Mouse (Mus musculus): ENCODE results near the gene Slc45a1. TPM values are rescaled to one million over a fixed set of nuclear protein-coding genes. Genes with fewer than 3 reads are reported as not detected.

Gene Slc45a1
- total and polyA plus RNA-seq, 2 experiments from 2014 or later, result not detected

GRCm38 (mm10) chr4:150622641-150623040 is 29.3 kb downstream of the Slc45a1 start:
- 92% methylated on average over 13 of the region's 13 CpGs for WGBS
- Histone ChIP-seq H3K27me3 (ENCODE audit: control insufficient read depth, insufficient read depth, low read length) (no peaks in the 10 kb centered on the region), H3K4me1 (ENCODE audit: control insufficient read depth, insufficient read depth) (no peaks in the 10 kb centered on the region), H3K36me3 (replicated peaks; ENCODE audit: control insufficient read depth, insufficient read depth, low read length) (peaks cover 41% of the 10 kb centered on the region), H3K9me3 (replicated peaks; ENCODE audit: control insufficient read depth, low read length) (no peaks in the 10 kb centered on the region), H3K27ac (ENCODE audit: low read depth) (no peak overlapping the region), H3K4me3 (ENCODE audit: low read depth, low read length) (no peak overlapping the region), H3K4me2 (ENCODE audit: low read depth, low read length) (no peak overlapping the region), H3K9ac (replicated peaks; ENCODE audit: low read depth, low read length) (no peak overlapping the region)
- no peak for DNase-seq (ENCODE audit: low spot score)
- ATAC-seq (ENCODE audit: insufficient read depth, low read depth), result no peak
- TF ChIP-seq CTCF (IDR thresholded peaks at IDR 0.05; ENCODE audit: low read depth), result no peak
- TF ChIP-seq EP300 (IDR thresholded peaks at IDR 0.05; ENCODE audit: low read depth), result no peak

GRCm38 (mm10) chr4:150619011-150619410 is 33.0 kb downstream of the Slc45a1 start:
- DNase-seq (ENCODE audit: low spot score), result no peak
- peaks cover 77% of the 10 kb centered on the region for H3K36me3 ChIP-seq (replicated peaks; ENCODE audit: control insufficient read depth, insufficient read depth, low read length)
- H3K4me2 ChIP-seq (ENCODE audit: low read depth, low read length), result no peak overlapping the region
- H3K27ac ChIP-seq (ENCODE audit: low read depth), result no peak overlapping the region
- H3K27me3 ChIP-seq (ENCODE audit: control insufficient read depth, insufficient read depth, low read length), result no peaks in the 10 kb centered on the region
- no peak for TF ChIP-seq EP300 (IDR thresholded peaks at IDR 0.05; ENCODE audit: low read depth)
- no peak for TF ChIP-seq CTCF (IDR thresholded peaks at IDR 0.05; ENCODE audit: low read depth)
- 88% methylated on average over 7 of the region's 7 CpGs for WGBS
- no peak overlapping the region for H3K4me3 ChIP-seq (ENCODE audit: low read depth, low read length)
- no peaks in the 10 kb centered on the region for H3K9me3 ChIP-seq (replicated peaks; ENCODE audit: control insufficient read depth, low read length)
- H3K9ac ChIP-seq (replicated peaks; ENCODE audit: low read depth, low read length), result no peak overlapping the region
- no peaks in the 10 kb centered on the region for H3K4me1 ChIP-seq (ENCODE audit: control insufficient read depth, insufficient read depth)
- no peak for ATAC-seq (ENCODE audit: insufficient read depth, low read depth)

- Histone ChIP-seq H3K4me2 (ENCODE audit: low read depth, low read length) (no peak overlapping the region), H3K9me3 (replicated peaks; ENCODE audit: control insufficient read depth, low read length) (no peaks in the 10 kb centered on the region), H3K36me3 (replicated peaks; ENCODE audit: control insufficient read depth, insufficient read depth, low read length) (peaks cover 89% of the 10 kb centered on the region), H3K27me3 (ENCODE audit: control insufficient read depth, insufficient read depth, low read length) (no peaks in the 10 kb centered on the region), H3K4me3 (ENCODE audit: low read depth, low read length) (no peak overlapping the region), H3K4me1 (ENCODE audit: control insufficient read depth, insufficient read depth) (no peaks in the 10 kb centered on the region), H3K9ac (replicated peaks; ENCODE audit: low read depth, low read length) (no peak overlapping the region), H3K27ac (ENCODE audit: low read depth) (no peak overlapping the region)
- no peak for TF ChIP-seq EP300 (IDR thresholded peaks at IDR 0.05; ENCODE audit: low read depth)
- no peak for TF ChIP-seq CTCF (IDR thresholded peaks at IDR 0.05; ENCODE audit: low read depth)
- 95% methylated on average over 20 of the region's 20 CpGs for WGBS
- DNase-seq (ENCODE audit: low spot score) (no peak), ATAC-seq (ENCODE audit: insufficient read depth, low read depth) (no peak)
These were observed 35.1 kb downstream of the Slc45a1 start for GRCm38 (mm10) chr4:150616841-150617240.

- Histone ChIP-seq H3K9me3 (replicated peaks; ENCODE audit: control insufficient read depth, low read length) (no peaks in the 10 kb centered on the region), H3K4me1 (ENCODE audit: control insufficient read depth, insufficient read depth) (no peaks in the 10 kb centered on the region), H3K27me3 (ENCODE audit: control insufficient read depth, insufficient read depth, low read length) (no peaks in the 10 kb centered on the region), H3K4me3 (ENCODE audit: low read depth, low read length) (no peak overlapping the region), H3K9ac (replicated peaks; ENCODE audit: low read depth, low read length) (no peak overlapping the region), H3K27ac (ENCODE audit: low read depth) (no peak overlapping the region), H3K4me2 (ENCODE audit: low read depth, low read length) (no peak overlapping the region), H3K36me3 (replicated peaks; ENCODE audit: control insufficient read depth, insufficient read depth, low read length) (peaks cover 95% of the 10 kb centered on the region)
- TF ChIP-seq EP300 (IDR thresholded peaks at IDR 0.05; ENCODE audit: low read depth), result no peak
- TF ChIP-seq CTCF (IDR thresholded peaks at IDR 0.05; ENCODE audit: low read depth), result no peak
- no peak for DNase-seq (ENCODE audit: low spot score)
- WGBS, result 64% methylated on average over 13 of the region's 13 CpGs
- peak; percentile 18; the same call in 1 of the 2 replicates for ATAC-seq (ENCODE audit: insufficient read depth, low read depth)
These were observed 35.9 kb downstream of the Slc45a1 start for GRCm38 (mm10) chr4:150616029-150616420.

- Histone ChIP-seq H3K36me3 (replicated peaks; ENCODE audit: control insufficient read depth, insufficient read depth, low read length) (peaks cover 91% of the 10 kb centered on the region), H3K4me1 (ENCODE audit: control insufficient read depth, insufficient read depth) (no peaks in the 10 kb centered on the region), H3K4me2 (ENCODE audit: low read depth, low read length) (no peak overlapping the region), H3K27me3 (ENCODE audit: control insufficient read depth, insufficient read depth, low read length) (no peaks in the 10 kb centered on the region), H3K27ac (ENCODE audit: low read depth) (no peak overlapping the region), H3K4me3 (ENCODE audit: low read depth, low read length) (no peak overlapping the region), H3K9me3 (replicated peaks; ENCODE audit: control insufficient read depth, low read length) (no peaks in the 10 kb centered on the region), H3K9ac (replicated peaks; ENCODE audit: low read depth, low read length) (no peak overlapping the region)
- TF ChIP-seq CTCF (IDR thresholded peaks at IDR 0.05; ENCODE audit: low read depth) (no peak), EP300 (IDR thresholded peaks at IDR 0.05; ENCODE audit: low read depth) (no peak)
- DNase-seq (ENCODE audit: low spot score) (no peak), ATAC-seq (ENCODE audit: insufficient read depth, low read depth) (no peak)
- 88% methylated on average over 12 of the region's 12 CpGs for WGBS
These were observed 36.5 kb downstream of the Slc45a1 start for GRCm38 (mm10) chr4:150615251-150616028.

- Histone ChIP-seq H3K4me3 (ENCODE audit: low read depth, low read length) (no peak overlapping the region), H3K4me2 (ENCODE audit: low read depth, low read length) (no peak overlapping the region), H3K9ac (replicated peaks; ENCODE audit: low read depth, low read length) (no peak overlapping the region), H3K27ac (ENCODE audit: low read depth) (no peak overlapping the region), H3K27me3 (ENCODE audit: control insufficient read depth, insufficient read depth, low read length) (no peaks in the 10 kb centered on the region), H3K36me3 (replicated peaks; ENCODE audit: control insufficient read depth, insufficient read depth, low read length) (peaks cover 75% of the 10 kb centered on the region), H3K9me3 (replicated peaks; ENCODE audit: control insufficient read depth, low read length) (no peaks in the 10 kb centered on the region), H3K4me1 (ENCODE audit: control insufficient read depth, insufficient read depth) (no peaks in the 10 kb centered on the region)
- TF ChIP-seq CTCF (IDR thresholded peaks at IDR 0.05; ENCODE audit: low read depth), result no peak
- TF ChIP-seq EP300 (IDR thresholded peaks at IDR 0.05; ENCODE audit: low read depth), result no peak
- WGBS, result 86% methylated on average over 7 of the region's 7 CpGs
- ATAC-seq (ENCODE audit: insufficient read depth, low read depth) (no peak), DNase-seq (ENCODE audit: low spot score) (no peak)
These were observed 38.3 kb downstream of the Slc45a1 start for GRCm38 (mm10) chr4:150613715-150614114.
